Mouse (Mus musculus): ENCODE data around the gene Ppp1ca. TPM values are rescaled to one million over a fixed set of nuclear protein-coding genes. Genes with fewer than 3 reads are reported as not detected.

Ppp1ca gene
- polyA plus RNA-seq, 1 experiment = 819 TPM

- Histone ChIP-seq H3ac (ENCODE audit: control insufficient read depth, insufficient read length, low read depth) (peak overlapping the region; percentile 24), H3K79me2 (ENCODE audit: control insufficient read depth, insufficient read depth) (peaks cover 49% of the 10 kb centered on the region), H3K36me3 (ENCODE audit: control insufficient read depth, insufficient read depth) (peaks cover 14% of the 10 kb centered on the region), H3K4me3 (ENCODE audit: insufficient read depth, poor library complexity, severe bottlenecking) (peak overlapping the region; percentile 84), H3K27me3 (ENCODE audit: control insufficient read depth, insufficient read depth, insufficient read length) (no peaks in the 10 kb centered on the region), H3K79me3 (ENCODE audit: low read depth) (peaks cover 30% of the 10 kb centered on the region)
- peak; percentile 71 for TF ChIP-seq CEBPB (IDR thresholded peaks at IDR 0.05; ENCODE audit: low read depth)
- TF ChIP-seq MYOD1 (IDR thresholded peaks at IDR 0.05; ENCODE audit: control insufficient read depth, insufficient read length, low read depth) = peak; percentile 36
- peak; percentile 12 for TF ChIP-seq FOSL1 (IDR thresholded peaks at IDR 0.05; ENCODE audit: insufficient read depth, low read length, poor library complexity, severe bottlenecking)
- TF ChIP-seq USF1 (IDR thresholded peaks at IDR 0.05; ENCODE audit: low read depth) = peak; percentile 12
- TF ChIP-seq MYOG (IDR thresholded peaks at IDR 0.05; ENCODE audit: control insufficient read depth, extremely low read depth, insufficient read length) = no peak
- TF ChIP-seq CTCF (IDR thresholded peaks at IDR 0.05; ENCODE audit: control insufficient read depth, insufficient read depth, insufficient read length) = no peak
- TF ChIP-seq MAX (IDR thresholded peaks at IDR 0.05) = peak; percentile 56
Observed at GRCm38 (mm10) chr19:4213524-4213974, 21.7 kb downstream of the Ppp1ca start.

GRCm38 (mm10) chr19:4214071-4214770 is 22.4 kb downstream of the Ppp1ca start, which contains the start of the genes Clcf1 and AC109138.7:
Gene Clcf1, plus strand, starts transcription at chr19:4214238.
Gene AC109138.7, plus strand, starts transcription at chr19:4214357.
- peaks cover 17% of the 10 kb centered on the region for H3K36me3 ChIP-seq (ENCODE audit: control insufficient read depth, insufficient read depth)
- H3K79me2 ChIP-seq (ENCODE audit: control insufficient read depth, insufficient read depth) = peaks cover 56% of the 10 kb centered on the region
- no peaks in the 10 kb centered on the region for H3K27me3 ChIP-seq (ENCODE audit: control insufficient read depth, insufficient read depth, insufficient read length)
- peak within 1 kb of the TSS; percentile 84 for H3K4me3 ChIP-seq (ENCODE audit: insufficient read depth, poor library complexity, severe bottlenecking)
- TF ChIP-seq MAX (IDR thresholded peaks at IDR 0.05) (no peak), FOSL1 (IDR thresholded peaks at IDR 0.05; ENCODE audit: insufficient read depth, low read length, poor library complexity, severe bottlenecking) (no peak), USF1 (IDR thresholded peaks at IDR 0.05; ENCODE audit: low read depth) (no peak), CEBPB (IDR thresholded peaks at IDR 0.05; ENCODE audit: low read depth) (no peak), CTCF (IDR thresholded peaks at IDR 0.05; ENCODE audit: control insufficient read depth, insufficient read depth, insufficient read length) (no peak), MYOD1 (IDR thresholded peaks at IDR 0.05; ENCODE audit: control insufficient read depth, insufficient read length, low read depth) (no peak), MYOG (IDR thresholded peaks at IDR 0.05; ENCODE audit: control insufficient read depth, extremely low read depth, insufficient read length) (no peak)
- H3K79me3 ChIP-seq (ENCODE audit: low read depth) = peaks cover 37% of the 10 kb centered on the region
- H3ac ChIP-seq (ENCODE audit: control insufficient read depth, insufficient read length, low read depth) = peak within 1 kb of the TSS; percentile 100

- peaks cover 17% of the 10 kb centered on the region for H3K36me3 ChIP-seq (ENCODE audit: control insufficient read depth, insufficient read depth)
- TF ChIP-seq MAX (IDR thresholded peaks at IDR 0.05) = no peak
- no peak for TF ChIP-seq MYOG (IDR thresholded peaks at IDR 0.05; ENCODE audit: control insufficient read depth, extremely low read depth, insufficient read length)
- no peak for TF ChIP-seq CTCF (IDR thresholded peaks at IDR 0.05; ENCODE audit: control insufficient read depth, insufficient read depth, insufficient read length)
- no peaks in the 10 kb centered on the region for H3K27me3 ChIP-seq (ENCODE audit: control insufficient read depth, insufficient read depth, insufficient read length)
- H3K4me3 ChIP-seq (ENCODE audit: insufficient read depth, poor library complexity, severe bottlenecking) = peak overlapping the region; percentile 84
- peaks cover 43% of the 10 kb centered on the region for H3K79me3 ChIP-seq (ENCODE audit: low read depth)
- H3ac ChIP-seq (ENCODE audit: control insufficient read depth, insufficient read length, low read depth) = peak overlapping the region; percentile 100
- peaks cover 63% of the 10 kb centered on the region for H3K79me2 ChIP-seq (ENCODE audit: control insufficient read depth, insufficient read depth)
Observed at GRCm38 (mm10) chr19:4214771-4215450, 23.0 kb downstream of the Ppp1ca start.

- TF ChIP-seq USF1 (IDR thresholded peaks at IDR 0.05; ENCODE audit: low read depth) (no peak), FOSL1 (IDR thresholded peaks at IDR 0.05; ENCODE audit: insufficient read depth, low read length, poor library complexity, severe bottlenecking) (no peak), CTCF (IDR thresholded peaks at IDR 0.05; ENCODE audit: control insufficient read depth, insufficient read depth, insufficient read length) (no peak)
- Histone ChIP-seq H3K79me3 (ENCODE audit: low read depth) (peaks cover 47% of the 10 kb centered on the region), H3K27me3 (ENCODE audit: control insufficient read depth, insufficient read depth, insufficient read length) (no peaks in the 10 kb centered on the region), H3K79me2 (ENCODE audit: control insufficient read depth, insufficient read depth) (peaks cover 68% of the 10 kb centered on the region), H3K36me3 (ENCODE audit: control insufficient read depth, insufficient read depth) (peaks cover 17% of the 10 kb centered on the region), H3ac (ENCODE audit: control insufficient read depth, insufficient read length, low read depth) (peak overlapping the region; percentile 100), H3K4me3 (ENCODE audit: insufficient read depth, poor library complexity, severe bottlenecking) (peak overlapping the region; percentile 84)
Observed at GRCm38 (mm10) chr19:4215451-4215840, 23.6 kb downstream of the Ppp1ca start.

GRCm38 (mm10) chr19:4216041-4216685 is 24.3 kb downstream of the Ppp1ca start:
- TF ChIP-seq MAX (IDR thresholded peaks at IDR 0.05) (no peak), CEBPB (IDR thresholded peaks at IDR 0.05; ENCODE audit: low read depth) (no peak), MYOG (IDR thresholded peaks at IDR 0.05; ENCODE audit: control insufficient read depth, extremely low read depth, insufficient read length) (no peak), MYOD1 (IDR thresholded peaks at IDR 0.05; ENCODE audit: control insufficient read depth, insufficient read length, low read depth) (no peak), FOSL1 (IDR thresholded peaks at IDR 0.05; ENCODE audit: insufficient read depth, low read length, poor library complexity, severe bottlenecking) (no peak), CTCF (IDR thresholded peaks at IDR 0.05; ENCODE audit: control insufficient read depth, insufficient read depth, insufficient read length) (no peak), USF1 (IDR thresholded peaks at IDR 0.05; ENCODE audit: low read depth) (no peak)
- H3K79me2 ChIP-seq (ENCODE audit: control insufficient read depth, insufficient read depth) = peaks cover 76% of the 10 kb centered on the region
- H3ac ChIP-seq (ENCODE audit: control insufficient read depth, insufficient read length, low read depth) = peak overlapping the region; percentile 69
- peaks cover 24% of the 10 kb centered on the region for H3K36me3 ChIP-seq (ENCODE audit: control insufficient read depth, insufficient read depth)
- peaks cover 51% of the 10 kb centered on the region for H3K79me3 ChIP-seq (ENCODE audit: low read depth)
- no peaks in the 10 kb centered on the region for H3K27me3 ChIP-seq (ENCODE audit: control insufficient read depth, insufficient read depth, insufficient read length)
- peak overlapping the region; percentile 84 for H3K4me3 ChIP-seq (ENCODE audit: insufficient read depth, poor library complexity, severe bottlenecking)
